ENCODE assay signal across 11 mouse cellular contexts in genomic region chr12:70898450-70898849, GRCm38 (mm10). TPM values are rescaled to one million over a fixed set of nuclear protein-coding genes. Genes with fewer than 3 reads are reported as not detected.
A peak's percentile ranks its signal among the peaks of the same experiment; 100 is the strongest.
DNase-seq lines count a peak whose midpoint lies in the region; ATAC-seq and TF ChIP-seq lines count a peak whose summit lies in the region.
"Had no signal": no experiment of that assay in that cellular context is flagged by ENCODE, and none has a peak within 500 bp of the region (broad histone marks: within the 10 kb centered on the region; RNA-seq: fewer than 3 reads in every experiment).

No protein-coding gene starts in this region.

- ATAC-seq in heart, postnatal 0 days (ENCODE audit: insufficient read depth, low read depth), result no peak
- ATAC-seq in liver, embryonic 12.5 days, result no peak
- ATAC-seq in frontal cortex, adult (ENCODE audit: low TSS enrichment), result no peak

- no peaks in the 10 kb centered on the region for H3K4me1 ChIP-seq in heart, postnatal 0 days (ENCODE audit: control insufficient read depth, insufficient read depth)
- H3K4me1 ChIP-seq in liver, adult 2 months (ENCODE audit: control insufficient read depth, insufficient read depth, low read length), result no peaks in the 10 kb centered on the region
- H3K4me1 ChIP-seq in liver, embryonic 12.5 days, result no peaks in the 10 kb centered on the region
- no peaks in the 10 kb centered on the region for H3K4me1 ChIP-seq in MEL (ENCODE audit: control insufficient read depth in 1 of 2, insufficient read depth in 2 of 2, low read length in 2 of 2)
- H3K4me1 ChIP-seq: hindbrain, embryonic 12.5 days; liver, embryonic 13.5 days had no signal

- H3K4me3 ChIP-seq in heart, postnatal 0 days (ENCODE audit: low read depth, low read length), result no peak overlapping the region
- H3K4me3 ChIP-seq in liver, adult 2 months (ENCODE audit: insufficient read depth, low read depth, low read length), result no peak overlapping the region
- H3K4me3 ChIP-seq in liver, embryonic 12.5 days, result no peak overlapping the region
- no peak overlapping the region for H3K4me3 ChIP-seq in MEL (ENCODE audit: control insufficient read depth in 1 of 2, insufficient read depth in 1 of 2, low read depth in 2 of 2, low read length in 2 of 2)
- H3K4me3 ChIP-seq: hindbrain, embryonic 12.5 days; liver, embryonic 13.5 days had no signal

- no peak overlapping the region for H3K27ac ChIP-seq in heart, postnatal 0 days (ENCODE audit: low read depth)
- no peak overlapping the region for H3K27ac ChIP-seq in liver, adult 2 months (replicated peaks; ENCODE audit: insufficient read depth, low read depth, low read length)
- no peak overlapping the region for H3K27ac ChIP-seq in liver, embryonic 12.5 days
- no peak overlapping the region for H3K27ac ChIP-seq in MEL (ENCODE audit: control insufficient read depth, low read depth, low read length)
- H3K27ac ChIP-seq: hindbrain, embryonic 12.5 days; liver, embryonic 13.5 days had no signal

- TF ChIP-seq POLR2A in liver, adult 2 months (IDR thresholded peaks at IDR 0.05; ENCODE audit: extremely low read depth, insufficient read depth, low read length), result no peak
- no peak for TF ChIP-seq POLR2A in MEL (IDR thresholded peaks at IDR 0.05; ENCODE audit: control insufficient read depth in 1 of 2, insufficient read depth in 1 of 2, low read depth in 1 of 2, low read length in 2 of 2, poor library complexity in 1 of 2)

- WGBS in heart, postnatal 0 days, result 83% methylated on average over 8 of the region's 8 CpGs
- WGBS in liver, adult 2 months, result 90% methylated on average over 8 of the region's 8 CpGs
- WGBS in liver, embryonic 12.5 days (ENCODE audit: insufficient replicate concordance), result 69% methylated on average over 8 of the region's 8 CpGs

- no peak overlapping the region for H3K9ac ChIP-seq in heart, postnatal 0 days (replicated peaks; ENCODE audit: low read depth, low read length)
- no peak overlapping the region for H3K9ac ChIP-seq in liver, adult 2 months (ENCODE audit: low read depth, low read length)
- H3K9ac ChIP-seq in liver, embryonic 12.5 days, result no peak overlapping the region
- no peak overlapping the region for H3K9ac ChIP-seq in MEL (ENCODE audit: control insufficient read depth, low read depth, low read length, poor library complexity, severe bottlenecking)
- H3K9ac ChIP-seq: hindbrain, embryonic 12.5 days; liver, embryonic 13.5 days had no signal

- TF ChIP-seq CTCF in heart, postnatal 0 days (IDR thresholded peaks at IDR 0.05; ENCODE audit: low read depth), result peak; percentile 27; the same call in 1 of the 2 replicates
- 0 out of 2 replicates have a peak, but pooled peaks have one; percentile 1 for TF ChIP-seq CTCF in liver, adult 2 months (IDR thresholded peaks at IDR 0.05; ENCODE audit: low read depth, low read length)
- peak in 2 of 3 experiments; percentile 8 to 28; a peak in 2 of 6 replicates for TF ChIP-seq CTCF in MEL (IDR thresholded peaks at IDR 0.05 in 2 of 3, conservative IDR thresholded peaks at IDR 0.05 in 1 of 3; ENCODE audit: control insufficient read depth in 1 of 3, insufficient read depth in 1 of 3, low read depth in 2 of 3, low read length in 3 of 3, poor library complexity in 1 of 3, severe bottlenecking in 1 of 3)

- DNase-seq in heart, postnatal 0 days (ENCODE audit: low spot score), result no peak
- DNase-seq in heart, adult 11 months, result no peak
- DNase-seq in liver, adult 2 months (ENCODE audit: extremely low read depth, low read depth, low spot score), result no peak
- DNase-seq in 3T3-L1 (ENCODE audit: low read depth, low spot score), result peak; percentile 43
- DNase-seq in MEL (ENCODE audit: low read depth, low spot score), result no peak
- DNase-seq in adrenal gland, postnatal 14 days, result no peak
- DNase-seq: adrenal gland, postnatal 10 days; liver, embryonic 13.5 days had no signal

- no peak overlapping the region for H3K4me2 ChIP-seq in heart, postnatal 0 days (ENCODE audit: low read depth, low read length)
- H3K4me2 ChIP-seq in liver, embryonic 12.5 days, result no peak overlapping the region
- H3K4me2 ChIP-seq: hindbrain, embryonic 12.5 days; liver, embryonic 13.5 days had no signal

- no peaks in the 10 kb centered on the region for H3K27me3 ChIP-seq in heart, postnatal 0 days (ENCODE audit: control insufficient read depth, insufficient read depth, low read length)
- no peaks in the 10 kb centered on the region for H3K27me3 ChIP-seq in liver, adult 2 months (ENCODE audit: control insufficient read depth, insufficient read depth, low read length)
- H3K27me3 ChIP-seq in liver, embryonic 12.5 days (replicated peaks), result no peaks in the 10 kb centered on the region
- no peaks in the 10 kb centered on the region for H3K27me3 ChIP-seq in MEL (ENCODE audit: control insufficient read depth in 1 of 2, insufficient read depth in 2 of 2, low read length in 2 of 2)
- H3K27me3 ChIP-seq: hindbrain, embryonic 12.5 days; liver, embryonic 13.5 days had no signal

- no peaks in the 10 kb centered on the region for H3K79me2 ChIP-seq in liver, adult 2 months (ENCODE audit: control insufficient read depth, insufficient read depth, low read length)
- no peaks in the 10 kb centered on the region for H3K79me2 ChIP-seq in MEL (ENCODE audit: control insufficient read depth, insufficient read depth, low read length, poor library complexity)

- TF ChIP-seq RAD21 in MEL (IDR thresholded peaks at IDR 0.05; ENCODE audit: low read depth, low read length), result no peak

- H3K9me3 ChIP-seq in heart, postnatal 0 days (replicated peaks; ENCODE audit: control insufficient read depth, low read length), result no peaks in the 10 kb centered on the region
- no peaks in the 10 kb centered on the region for H3K9me3 ChIP-seq in liver, embryonic 12.5 days (replicated peaks)
- H3K9me3 ChIP-seq in MEL (replicated peaks; ENCODE audit: insufficient read depth, low read length), result no peaks in the 10 kb centered on the region
- H3K9me3 ChIP-seq: hindbrain, embryonic 12.5 days; liver, embryonic 13.5 days had no signal

- no peak for TF ChIP-seq EP300 in heart, postnatal 0 days (IDR thresholded peaks at IDR 0.05; ENCODE audit: low read depth)
- no peak for TF ChIP-seq EP300 in MEL (IDR thresholded peaks at IDR 0.05; ENCODE audit: low read depth in 1 of 2, low read length in 2 of 2)

- peaks cover 78% of the 10 kb centered on the region for H3K36me3 ChIP-seq in heart, postnatal 0 days (replicated peaks; ENCODE audit: control insufficient read depth, insufficient read depth, low read length)
- peaks cover 5% of the 10 kb centered on the region; the same call in 1 of the 2 replicates for H3K36me3 ChIP-seq in liver, adult 2 months (ENCODE audit: control insufficient read depth, insufficient read depth, low read length)
- peaks cover 22% of the 10 kb centered on the region for H3K36me3 ChIP-seq in liver, embryonic 12.5 days
- H3K36me3 ChIP-seq in MEL (ENCODE audit: control insufficient read depth in 1 of 2, insufficient read depth in 2 of 2, low read length in 2 of 2), result no peaks in the 10 kb centered on the region

TF ChIP-seq in MEL, 35 proteins besides CTCF, POLR2A, EP300 and RAD21:
- TF ChIP-seq GATA1 (IDR thresholded peaks at IDR 0.05; ENCODE audit: low read depth, low read length) (no peak), SMC3 (IDR thresholded peaks at IDR 0.05; ENCODE audit: low read depth, low read length) (no peak), MEF2A (IDR thresholded peaks at IDR 0.05; ENCODE audit: extremely low read depth, insufficient replicate concordance, low read depth, low read length, poor library complexity, severe bottlenecking) (no peak), TAL1 (IDR thresholded peaks at IDR 0.05; ENCODE audit: low read length) (no peak), ZNF384 (IDR thresholded peaks at IDR 0.05; ENCODE audit: low read depth, low read length) (no peak), POLR2AphosphoS2 (IDR thresholded peaks at IDR 0.05; ENCODE audit: low read length) (no peak), CHD1 (IDR thresholded peaks at IDR 0.05; ENCODE audit: low read depth, low read length) (no peak), ELF1 (IDR thresholded peaks at IDR 0.05; ENCODE audit: low read depth, low read length) (no peak), KAT2A (conservative IDR thresholded peaks at IDR 0.05; ENCODE audit: low read depth, low read length) (no peak), ETS1 (IDR thresholded peaks at IDR 0.05; ENCODE audit: low read depth, low read length) (no peak), SIN3A (IDR thresholded peaks at IDR 0.05; ENCODE audit: low read length) (no peak)

RNA-seq across cellular contexts. Expression of gene Actr10, which starts 39.2 kb away (rescaled TPM):
- total RNA-seq in heart, postnatal 0 days (2014; rRNA removed; ENCODE audit: low replicate concordance), result 81.4 and 119 TPM in 2 replicates
- 232 and 239 TPM in 2 replicates for polyA plus RNA-seq in heart, postnatal 0 days (2015; fragmentation: Nextera tagmentation; extraction: Ambion mirVana)
- 26.8 and 31.0 TPM in 2 replicates for total RNA-seq in liver, adult 2 months (2014; rRNA removed)
- 17.3 and 19.2 TPM in 2 replicates for polyA plus RNA-seq in liver, adult 2 months (2012; rRNA removed)
- 130 and 134 TPM in 2 replicates for polyA plus RNA-seq in liver, embryonic 12.5 days (2016; fragmentation: Nextera tagmentation; extraction: Ambion mirVana)
- total RNA-seq in MEL (2012; rRNA removed), result 78.7 and 87.9 TPM in 2 replicates
- 100 to 1,000 TPM in 1 of 2 experiments, not detected in 1; 109 TPM for polyA plus RNA-seq in MEL (2012; ENCODE audit: insufficient read depth in 1 of 2, insufficient read length in 2 of 2, low read depth in 1 of 2, low replicate concordance in 2 of 2, missing spikeins in 1 of 2)
- total RNA-seq in adrenal gland, postnatal 14 days (2021), result 184 and 197 TPM in 2 replicates
